Mouse (Mus musculus): ENCODE data around the gene Svs2. TPM values are rescaled to one million over a fixed set of nuclear protein-coding genes. Genes with fewer than 3 reads are reported as not detected.

The Svs2 gene
- polyA plus RNA-seq (2014; fragmentation: Illumina TruSeq; extraction: RNeasy Lipid Tissue Mini Kit (QIAGEN cat#74804); ENCODE audit: low read depth, low replicate concordance), result not detected

GRCm38 (mm10) chr2:164238366-164238765, at the start of gene Svs2:
Svs2 (minus strand) TSS chr2:164238466.

GRCm38 (mm10) chr2:164278359-164278758, 40.1 kb upstream of the Svs2 start, which contains the start of gene Svs4:
Svs4 (minus strand) TSS chr2:164278459.

GRCm38 (mm10) chr2:164256540-164256939, 18.3 kb upstream of the Svs2 start, which contains the start of gene Svs3b:
Svs3b (minus strand) TSS chr2:164256640.

GRCm38 (mm10) chr2:164221522-164221921, 16.7 kb downstream of the Svs2 start, which contains the start of gene Wfdc15b:
Wfdc15b (minus strand) TSS chr2:164221660.

GRCm38 (mm10) chr2:164199626-164200327, 38.5 kb downstream of the Svs2 start, which contains the start of gene Wfdc15a:
Wfdc15a (minus strand) TSS chr2:164200130.

GRCm38 (mm10) chr2:164190576-164190975, 47.7 kb downstream of the Svs2 start, which contains the start of gene Wfdc12:
Wfdc12 (minus strand) TSS chr2:164190608.

Other genes starting within 250 kb of the Svs2 start
- 394 TPM for gene Ywhab, start 243.5 kb downstream of the Svs2 start, polyA plus RNA-seq (2014; fragmentation: Illumina TruSeq; extraction: RNeasy Lipid Tissue Mini Kit (QIAGEN cat#74804); ENCODE audit: low read depth, low replicate concordance)
- 1.6 TPM for gene Pabpc1l, start 213.0 kb downstream of the Svs2 start, polyA plus RNA-seq (2014; fragmentation: Illumina TruSeq; extraction: RNeasy Lipid Tissue Mini Kit (QIAGEN cat#74804); ENCODE audit: low read depth, low replicate concordance)
- 81.9 TPM for gene Stk4, start 168.1 kb downstream of the Svs2 start, polyA plus RNA-seq (2014; fragmentation: Illumina TruSeq; extraction: RNeasy Lipid Tissue Mini Kit (QIAGEN cat#74804); ENCODE audit: low read depth, low replicate concordance)
- gene Tomm34, start 167.3 kb downstream of the Svs2 start, polyA plus RNA-seq (2014; fragmentation: Illumina TruSeq; extraction: RNeasy Lipid Tissue Mini Kit (QIAGEN cat#74804); ENCODE audit: low read depth, low replicate concordance), result 15.3 TPM
- gene Kcns1, start 67.4 kb downstream of the Svs2 start, polyA plus RNA-seq (2014; fragmentation: Illumina TruSeq; extraction: RNeasy Lipid Tissue Mini Kit (QIAGEN cat#74804); ENCODE audit: low read depth, low replicate concordance), result not detected
- not detected for gene Wfdc5, start 55.7 kb downstream of the Svs2 start, polyA plus RNA-seq (2014; fragmentation: Illumina TruSeq; extraction: RNeasy Lipid Tissue Mini Kit (QIAGEN cat#74804); ENCODE audit: low read depth, low replicate concordance)
- not detected for gene Wfdc12, start 47.9 kb downstream of the Svs2 start, polyA plus RNA-seq (2014; fragmentation: Illumina TruSeq; extraction: RNeasy Lipid Tissue Mini Kit (QIAGEN cat#74804); ENCODE audit: low read depth, low replicate concordance)
- not detected for gene Wfdc15a, start 38.3 kb downstream of the Svs2 start, polyA plus RNA-seq (2014; fragmentation: Illumina TruSeq; extraction: RNeasy Lipid Tissue Mini Kit (QIAGEN cat#74804); ENCODE audit: low read depth, low replicate concordance)
- gene Wfdc15b, start 16.8 kb downstream of the Svs2 start, polyA plus RNA-seq (2014; fragmentation: Illumina TruSeq; extraction: RNeasy Lipid Tissue Mini Kit (QIAGEN cat#74804); ENCODE audit: low read depth, low replicate concordance), result not detected
- gene Svs3b, start 18.2 kb upstream of the Svs2 start, polyA plus RNA-seq (2014; fragmentation: Illumina TruSeq; extraction: RNeasy Lipid Tissue Mini Kit (QIAGEN cat#74804); ENCODE audit: low read depth, low replicate concordance), result not detected
- not detected for gene Svs4, start 40.0 kb upstream of the Svs2 start, polyA plus RNA-seq (2014; fragmentation: Illumina TruSeq; extraction: RNeasy Lipid Tissue Mini Kit (QIAGEN cat#74804); ENCODE audit: low read depth, low replicate concordance)
- not detected for gene Svs3a, start 50.8 kb upstream of the Svs2 start, polyA plus RNA-seq (2014; fragmentation: Illumina TruSeq; extraction: RNeasy Lipid Tissue Mini Kit (QIAGEN cat#74804); ENCODE audit: low read depth, low replicate concordance)
- gene Svs6, start 78.3 kb upstream of the Svs2 start, polyA plus RNA-seq (2014; fragmentation: Illumina TruSeq; extraction: RNeasy Lipid Tissue Mini Kit (QIAGEN cat#74804); ENCODE audit: low read depth, low replicate concordance), result not detected
- gene Svs5, start 94.3 kb upstream of the Svs2 start, polyA plus RNA-seq (2014; fragmentation: Illumina TruSeq; extraction: RNeasy Lipid Tissue Mini Kit (QIAGEN cat#74804); ENCODE audit: low read depth, low replicate concordance), result not detected
- not detected for gene Slpi, start 150.6 kb upstream of the Svs2 start, polyA plus RNA-seq (2014; fragmentation: Illumina TruSeq; extraction: RNeasy Lipid Tissue Mini Kit (QIAGEN cat#74804); ENCODE audit: low read depth, low replicate concordance)
- not detected for gene Rbpjl, start 164.7 kb upstream of the Svs2 start, polyA plus RNA-seq (2014; fragmentation: Illumina TruSeq; extraction: RNeasy Lipid Tissue Mini Kit (QIAGEN cat#74804); ENCODE audit: low read depth, low replicate concordance)
- gene Matn4, start 166.7 kb upstream of the Svs2 start, polyA plus RNA-seq (2014; fragmentation: Illumina TruSeq; extraction: RNeasy Lipid Tissue Mini Kit (QIAGEN cat#74804); ENCODE audit: low read depth, low replicate concordance), result not detected
- 55.2 TPM for gene Sdc4, start 205.4 kb upstream of the Svs2 start, polyA plus RNA-seq (2014; fragmentation: Illumina TruSeq; extraction: RNeasy Lipid Tissue Mini Kit (QIAGEN cat#74804); ENCODE audit: low read depth, low replicate concordance)
- 7.6 TPM for gene Sys1, start 218.5 kb upstream of the Svs2 start, polyA plus RNA-seq (2014; fragmentation: Illumina TruSeq; extraction: RNeasy Lipid Tissue Mini Kit (QIAGEN cat#74804); ENCODE audit: low read depth, low replicate concordance)
- not detected for gene Gm20458, start 222.5 kb upstream of the Svs2 start, polyA plus RNA-seq (2014; fragmentation: Illumina TruSeq; extraction: RNeasy Lipid Tissue Mini Kit (QIAGEN cat#74804); ENCODE audit: low read depth, low replicate concordance)
- gene Trp53tg5, start 235.3 kb upstream of the Svs2 start, polyA plus RNA-seq (2014; fragmentation: Illumina TruSeq; extraction: RNeasy Lipid Tissue Mini Kit (QIAGEN cat#74804); ENCODE audit: low read depth, low replicate concordance), result not detected
- 3.4 TPM for gene Dbndd2, start 247.6 kb upstream of the Svs2 start, polyA plus RNA-seq (2014; fragmentation: Illumina TruSeq; extraction: RNeasy Lipid Tissue Mini Kit (QIAGEN cat#74804); ENCODE audit: low read depth, low replicate concordance)